Mouse (Mus musculus) liver, embryonic 14.5 days (tissue): ENCODE measurements at regions not wholly inside any gene's neighbourhood (a gene's known extent, or its start where the extent isn't known, plus 50 kb on each side); places are given as distances from the start of the nearest gene placed in this dataset.

Experiments used
- ATAC-seq: fragments of 200-750 bp; cut with Nextera tagmentation; 2 replicates; pipeline ENCODE4 v1.8.0; 2017; ENCODE audit warnings: moderate number of reproducible peaks, mild to moderate bottlenecking, moderate library complexity; ENCODE audit not compliant: insufficient read depth
- DNase-seq, 3 experiments: peaks; one replicate each; pipeline ENCODE4 v3.0.0-alpha.2; 2012 to 2013; ENCODE audit warnings: low read depth in 3 of 3, low spot score in 3 of 3
- H3K27ac ChIP-seq: fragments of 300-500 bp; sonication (generic); 2 replicates; pipeline ENCODE4 v1.5.1; 2014; ENCODE audit warnings: moderate library complexity, mild to moderate bottlenecking, control low read depth, inconsistent platforms
- H3K27me3 ChIP-seq: fragments of 300-500 bp; sonication (generic); 2 replicates; pipeline ENCODE4 v1.6.1; 2014; ENCODE audit warnings: mild to moderate bottlenecking, low read length, moderate library complexity; ENCODE audit not compliant: control insufficient read depth, insufficient read depth
- H3K36me3 ChIP-seq: fragments of 300-500 bp; sonication (generic); replicated peaks from 2 replicates; pipeline ENCODE4 v1.6.1; 2014; ENCODE audit warnings: low read depth; ENCODE audit not compliant: control insufficient read depth, insufficient read depth
- H3K4me1 ChIP-seq, 2 experiments: fragments of 200-500 bp in 1 of 2; fragments of 300-500 bp in 1 of 2; sonication (generic) in 1 of 2; replicated peaks; 2 replicates each; pipeline ENCODE4 v1.6.1; 2012 to 2014; ENCODE audit warnings: antibody characterized with exemption in 1 of 2, inconsistent platforms in 1 of 2, low read length in 1 of 2; ENCODE audit not compliant: control insufficient read depth in 2 of 2, insufficient read depth in 2 of 2
- H3K4me2 ChIP-seq: fragments of 300-500 bp; sonication (generic); 2 replicates; pipeline ENCODE4 v1.6.1; 2014; ENCODE audit warnings: low read depth, mild to moderate bottlenecking, control low read depth, moderate library complexity
- H3K4me3 ChIP-seq, 2 experiments: fragments of 200-500 bp in 1 of 2; fragments of 300-500 bp in 1 of 2; sonication (generic) in 1 of 2; 2 replicates each; pipeline ENCODE4 v1.5.1; 2012 to 2014; ENCODE audit warnings: low read depth in 2 of 2, low read length in 2 of 2, mild to moderate bottlenecking in 2 of 2, control low read depth in 1 of 2, inconsistent platforms in 1 of 2, moderate library complexity in 1 of 2; ENCODE audit not compliant: insufficient read depth in 1 of 2
- H3K9ac ChIP-seq: fragments of 300-500 bp; sonication (generic); replicated peaks from 2 replicates; pipeline ENCODE4 v1.6.1; 2014; ENCODE audit warnings: mild to moderate bottlenecking, control low read depth, moderate library complexity
- H3K9me3 ChIP-seq: fragments of 300-500 bp; sonication (generic); 2 replicates; pipeline ENCODE4 v1.6.1; 2016; ENCODE audit warnings: low read length, mixed read lengths; ENCODE audit not compliant: control insufficient read depth
- CTCF ChIP-seq: IDR thresholded peaks from 2 replicates; pipeline ENCODE4 v1.5.1; 2016; ENCODE audit warnings: antibody characterized with exemption, low read depth, control low read depth
- EP300 ChIP-seq: IDR thresholded peaks from 2 replicates; pipeline ENCODE4 v1.6.1; 2016; ENCODE audit warnings: antibody characterized with exemption, low read depth
- WGBS: fragments of 180-500 bp; shearing (Covaris S2); extraction: QIAGEN DNeasy Blood & Tissue Kit; methylation state at CpG from one replicate; pipeline ENCODE4 v1.1.7; 2014; ENCODE audit not compliant: insufficient replicate concordance; 5-methylcytosine and 5-hydroxymethylcytosine counted together

DNA sequence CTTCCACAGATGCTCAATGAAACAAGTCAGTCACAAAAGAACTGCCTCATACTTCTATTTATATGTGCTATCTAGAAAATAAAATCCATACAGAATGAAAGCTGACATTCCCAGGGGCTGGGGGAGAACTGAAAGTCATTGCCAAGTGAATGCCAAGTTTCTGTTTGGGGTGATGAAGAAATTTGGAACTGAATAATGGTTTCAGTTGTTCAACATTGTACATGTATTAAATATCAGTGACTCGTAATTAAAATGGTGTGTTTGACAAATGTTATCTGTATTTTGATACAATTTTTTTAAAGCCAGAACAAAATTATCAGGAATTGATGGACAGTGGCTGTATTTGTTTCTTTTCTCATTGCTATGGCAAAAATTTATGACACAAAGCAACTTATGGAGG, 177.3 kb upstream of the Castor2 start:
- WGBS: 48% methylated on average over 1 of the region's 1 CpGs

DNA sequence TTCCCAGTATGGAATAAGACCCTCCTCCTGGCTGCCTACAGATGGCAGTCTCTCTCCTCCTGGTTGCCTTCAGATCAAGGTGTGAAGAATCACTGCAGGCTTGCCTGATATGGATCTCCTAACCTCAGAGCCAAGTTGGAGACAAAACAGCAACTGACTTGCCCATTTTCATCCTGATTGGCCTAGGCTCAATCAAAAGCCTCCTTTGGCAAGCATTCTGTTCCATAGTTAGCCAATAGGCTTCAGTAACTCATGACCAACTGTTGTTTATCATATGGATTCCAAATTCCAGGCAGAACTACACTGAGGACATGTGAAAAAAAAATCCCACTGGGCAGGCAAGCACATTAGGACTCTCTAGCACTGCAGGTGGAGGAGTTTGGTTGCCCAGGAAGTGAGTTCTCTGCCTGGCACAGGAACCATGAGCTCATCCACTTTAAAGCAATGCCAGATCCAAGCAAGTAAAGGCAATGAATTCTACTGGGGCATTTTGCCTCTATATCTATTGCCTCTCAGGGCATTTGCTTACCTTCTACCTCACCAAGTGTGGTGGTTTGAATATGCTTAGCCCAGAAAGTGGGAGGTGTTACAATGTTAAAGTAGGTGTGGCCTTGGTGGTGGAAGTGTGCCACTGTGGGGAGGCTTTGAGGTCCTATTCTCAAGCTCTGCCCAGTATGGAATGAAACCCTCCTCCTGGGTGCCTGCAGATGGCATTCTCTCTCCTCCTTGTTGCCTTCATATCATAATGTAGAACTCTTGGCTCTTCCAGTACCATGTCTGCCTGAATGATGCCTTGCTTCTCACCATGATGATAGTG, 183.6 kb upstream of the Castor2 start:
- Histone ChIP-seq H3K4me1 (no peaks in the 10 kb centered on the region), H3K36me3 (no peaks in the 10 kb centered on the region), H3K27me3 (no peaks in the 10 kb centered on the region), H3K9me3 (no peaks in the 10 kb centered on the region), H3K4me3 (no peak overlapping the region), H3K9ac (no peak overlapping the region), H3K4me2 (no peak overlapping the region), H3K27ac (no peak overlapping the region)
- DNase-seq (no peak), ATAC-seq (no peak)
- TF ChIP-seq CTCF (no peak), EP300 (no peak)

More for the DNA sequence above, 177.3 kb upstream of the Castor2 start:
- DNase-seq (no peak), ATAC-seq (no peak)
- Histone ChIP-seq H3K27ac (no peak overlapping the region), H3K36me3 (no peaks in the 10 kb centered on the region), H3K27me3 (no peaks in the 10 kb centered on the region), H3K9ac (no peak overlapping the region), H3K4me1 (no peaks in the 10 kb centered on the region), H3K4me3 (no peak overlapping the region), H3K9me3 (no peaks in the 10 kb centered on the region), H3K4me2 (no peak overlapping the region)
- TF ChIP-seq EP300 (no peak), CTCF (no peak)

DNA sequence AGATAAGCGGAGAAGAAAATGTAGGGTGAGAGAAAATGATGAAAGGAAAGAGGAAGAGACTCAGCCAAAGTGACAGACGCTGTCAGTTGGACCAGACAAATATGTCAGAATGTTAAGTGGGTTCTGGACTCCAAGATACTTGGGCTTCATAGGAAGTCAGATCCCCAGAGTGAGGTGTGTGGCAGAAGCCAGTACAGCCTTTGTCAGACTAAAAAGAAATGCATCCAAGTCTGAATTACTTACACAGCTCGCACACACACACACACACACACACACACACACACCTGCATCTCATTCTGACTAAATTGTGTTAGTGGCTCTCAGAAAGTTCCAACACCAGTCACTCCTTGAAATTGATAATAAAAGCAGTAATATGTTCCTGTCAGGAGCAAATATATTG, 192.1 kb upstream of the Castor2 start:
- no peak overlapping the region for H3K4me2 ChIP-seq
- H3K4me3 ChIP-seq: no peak overlapping the region
- H3K9me3 ChIP-seq: no peaks in the 10 kb centered on the region
- TF ChIP-seq CTCF: no peak
- no peak for TF ChIP-seq EP300
- no peaks in the 10 kb centered on the region for H3K4me1 ChIP-seq
- H3K9ac ChIP-seq: no peak overlapping the region
- H3K27ac ChIP-seq: no peak overlapping the region
- H3K36me3 ChIP-seq: no peaks in the 10 kb centered on the region
- DNase-seq (no peak), ATAC-seq (no peak)
- 34% methylated on average over 3 of the region's 3 CpGs for WGBS
- no peaks in the 10 kb centered on the region for H3K27me3 ChIP-seq

DNA sequence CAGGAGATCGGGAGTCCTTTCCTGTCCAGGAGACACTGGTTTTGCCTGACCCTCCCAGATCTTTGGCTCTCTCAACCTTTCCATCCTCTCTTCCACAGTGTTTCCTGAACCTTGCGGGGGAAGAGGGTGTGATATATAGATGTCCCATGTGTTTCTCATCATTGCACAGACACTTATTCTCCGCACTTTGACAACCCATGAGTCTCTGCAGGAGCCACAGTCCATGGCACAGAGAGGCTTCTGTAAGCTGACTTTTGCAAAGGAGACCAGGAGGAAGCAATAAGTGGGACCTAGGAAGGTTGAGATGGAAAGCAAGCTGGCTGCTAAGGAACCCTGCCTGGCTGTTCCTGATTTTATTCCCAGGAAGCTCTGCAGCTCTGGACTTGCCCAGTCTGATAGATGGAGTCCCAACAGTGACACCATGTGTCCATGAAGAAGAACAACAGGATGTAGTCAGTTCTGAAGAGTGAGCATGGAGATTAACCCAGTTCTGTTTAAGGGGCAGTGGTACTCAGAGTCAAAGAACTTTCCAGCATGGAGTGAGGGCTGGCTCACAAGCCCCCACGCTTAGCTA, 201.4 kb upstream of the Castor2 start:
- 56% methylated on average over 4 of the region's 4 CpGs for WGBS
- H3K9me3 ChIP-seq: no peaks in the 10 kb centered on the region; the same call in 1 of the 2 replicates
- H3K36me3 ChIP-seq: no peaks in the 10 kb centered on the region
- no peaks in the 10 kb centered on the region for H3K4me1 ChIP-seq
- TF ChIP-seq CTCF: 0 out of 2 replicates have a peak, but pooled peaks have one; percentile 11
- no peak for TF ChIP-seq EP300
- H3K27me3 ChIP-seq: no peaks in the 10 kb centered on the region
- no peak for ATAC-seq
- no peak for DNase-seq
- H3K4me3 ChIP-seq: no peak overlapping the region
- H3K4me2 ChIP-seq: no peak overlapping the region
- H3K27ac ChIP-seq: no peak overlapping the region
- no peak overlapping the region for H3K9ac ChIP-seq

DNA sequence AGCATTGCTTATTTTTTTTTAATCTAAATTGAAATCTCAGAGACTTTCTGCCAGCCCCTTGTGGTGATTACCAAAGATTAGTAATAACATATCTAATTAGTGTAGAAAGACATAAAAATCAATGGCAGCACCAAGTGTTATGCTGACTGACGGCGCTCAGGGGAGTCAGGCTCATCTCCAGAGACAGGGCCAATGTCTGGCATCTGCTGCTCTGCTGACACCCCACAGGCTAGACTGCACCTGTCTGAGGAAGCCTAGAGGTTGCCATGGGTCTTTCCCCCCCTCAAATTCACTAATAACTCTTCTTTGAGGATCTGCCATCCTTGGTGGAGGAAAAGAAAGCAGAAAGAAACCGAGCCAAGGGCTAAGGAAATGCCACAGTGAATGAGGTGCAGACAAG, 208.8 kb upstream of the Castor2 start:
- DNase-seq: no peak
- H3K9ac ChIP-seq: no peak overlapping the region
- H3K36me3 ChIP-seq: no peaks in the 10 kb centered on the region
- H3K27ac ChIP-seq: no peak overlapping the region
- no peak overlapping the region for H3K4me2 ChIP-seq
- H3K4me1 ChIP-seq: no peaks in the 10 kb centered on the region
- TF ChIP-seq EP300 (no peak), CTCF (no peak)
- no peaks in the 10 kb centered on the region for H3K9me3 ChIP-seq
- H3K4me3 ChIP-seq: no peak overlapping the region
- 70% methylated on average over 3 of the region's 3 CpGs for WGBS
- no peaks in the 10 kb centered on the region for H3K27me3 ChIP-seq
- ATAC-seq: no peak
